Mouse (Mus musculus) inflammation-experienced regulatory T-cells (primary cell): Measurements from ENCODE around the gene Olfr135. TPM values are rescaled to one million over a fixed set of nuclear protein-coding genes. Genes with fewer than 3 reads are reported as not detected.

Experiments used
- polyA plus RNA-seq, 2 experiments: library from polyadenylated mRNA; unstranded; fragments of 100-300 nt; shearing (Covaris generic); gene quantifications; one replicate each; pipeline ENCODE4 v1.2.1; 2017

Olfr135 gene
- polyA plus RNA-seq = not detected

DNA sequence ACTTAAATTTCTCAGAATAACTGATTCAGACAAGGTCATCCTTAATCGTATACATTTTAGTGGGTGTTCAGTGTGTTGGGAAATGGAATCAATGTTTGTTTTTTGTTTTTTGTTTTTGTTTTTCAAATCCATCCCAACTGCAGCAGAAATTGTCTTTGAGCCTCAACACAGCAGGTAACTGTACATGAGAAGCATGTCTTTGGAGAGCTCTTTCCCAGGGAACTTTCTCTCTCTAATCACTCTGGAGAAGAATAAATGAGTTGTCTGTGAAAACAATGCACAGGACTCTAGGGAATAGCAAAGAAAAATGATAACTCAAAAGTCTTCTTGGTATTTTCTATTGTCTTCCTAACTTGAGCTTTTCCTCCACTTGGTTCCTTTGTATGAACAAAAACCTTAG lies at the start of gene Olfr135:
Gene Olfr135, plus strand, starts transcription at position 301 of the 400 bp plus-strand sequence.

DNA sequence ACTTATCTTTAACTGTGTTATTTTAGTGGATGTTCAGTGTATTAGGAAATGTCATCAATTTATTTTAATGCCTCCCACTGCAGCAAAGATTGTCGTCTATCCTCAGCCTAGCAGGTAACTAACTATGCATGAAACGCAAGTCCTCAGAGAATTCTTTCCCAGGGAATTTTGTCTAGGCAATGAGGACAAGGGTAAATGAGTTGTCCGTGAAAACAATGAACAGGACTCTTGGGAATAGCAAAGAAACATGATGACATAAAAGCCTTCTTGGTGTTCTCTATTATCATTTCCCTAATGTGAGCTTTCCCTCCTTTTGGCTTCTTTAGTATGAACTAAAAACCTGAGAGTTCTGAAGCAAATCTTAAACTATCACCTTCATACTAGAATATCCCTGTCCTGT lies 33.0 kb upstream of the Olfr135 start, which contains the start of gene Olfr134:
Gene Olfr134, plus strand, starts transcription at position 301 of the 400 bp plus-strand sequence.

Other genes with a start within 250 kb of the Olfr135 start
- under 1 TPM; 0.12 to 0.29 TPM for gene Olfr129, start 144.3 kb upstream of the Olfr135 start, polyA plus RNA-seq
- not detected for gene Olfr130, start 140.4 kb upstream of the Olfr135 start, polyA plus RNA-seq
- gene Olfr131, start 115.6 kb upstream of the Olfr135 start, polyA plus RNA-seq = under 1 TPM in 1 of 2 experiments, not detected in 1; 0.17 TPM
- gene Olfr132, start 69.8 kb upstream of the Olfr135 start, polyA plus RNA-seq = not detected
- gene Olfr133, start 59.1 kb upstream of the Olfr135 start, polyA plus RNA-seq = not detected
- gene Olfr134, start 32.9 kb upstream of the Olfr135 start, polyA plus RNA-seq = 1 to 10 TPM in 1 of 2 experiments, under 1 TPM in 1; 0.17 to 1.6 TPM
- gene Olfr138, start 56.7 kb downstream of the Olfr135 start, polyA plus RNA-seq = under 1 TPM in 1 of 2 experiments, not detected in 1; 0.23 TPM
- not detected for gene Olfr137, start 103.2 kb downstream of the Olfr135 start, polyA plus RNA-seq
- gene Olfr136, start 125.5 kb downstream of the Olfr135 start, polyA plus RNA-seq = 1 to 10 TPM in 1 of 2 experiments, not detected in 1; 1.5 TPM
- not detected for gene Esp36, start 215.8 kb downstream of the Olfr135 start, polyA plus RNA-seq